Mouse (Mus musculus) embryonic facial prominence, embryonic 10.5 days (tissue): ENCODE data around the gene Angptl6. TPM values are rescaled to one million over a fixed set of nuclear protein-coding genes. Genes with fewer than 3 reads are reported as not detected.

Source experiments
- DNase-seq: peaks from one replicate; pipeline ENCODE4 v3.0.0-alpha.2; 2017; ENCODE audit warnings: low spot score
- H3K27ac ChIP-seq: fragments of 300-500 bp; sonication (generic); replicated peaks from 2 replicates; pipeline ENCODE4 v1.5.1; 2016; ENCODE audit warnings: mild to moderate bottlenecking
- H3K27me3 ChIP-seq: fragments of 300-500 bp; sonication (generic); replicated peaks from 2 replicates; pipeline ENCODE4 v1.6.1; 2016; ENCODE audit warnings: low read depth, mild to moderate bottlenecking; ENCODE audit not compliant: poor library complexity, severe bottlenecking
- H3K36me3 ChIP-seq: fragments of 300-500 bp; sonication (generic); replicated peaks from 2 replicates; pipeline ENCODE4 v1.6.1; 2016; ENCODE audit warnings: mild to moderate bottlenecking, moderate library complexity
- H3K4me1 ChIP-seq: fragments of 300-500 bp; sonication (generic); 2 replicates; pipeline ENCODE4 v1.6.1; 2016
- H3K4me3 ChIP-seq: fragments of 300-500 bp; sonication (generic); 2 replicates; pipeline ENCODE4 v1.5.1; 2016; ENCODE audit warnings: mild to moderate bottlenecking, moderate library complexity
- H3K9me3 ChIP-seq: fragments of 300-500 bp; sonication (generic); 2 replicates; pipeline ENCODE4 v1.6.1; 2016; ENCODE audit warnings: mild to moderate bottlenecking
- WGBS: fragments of 180-500 bp; shearing (Covaris S2); methylation state at CpG from one replicate; pipeline ENCODE4 v1.1.7; 2016; 5-methylcytosine and 5-hydroxymethylcytosine counted together
- polyA plus RNA-seq: library from polyadenylated mRNA; unstranded; fragments of >200 nt; fragmentation: Nextera tagmentation; extraction: Ambion mirVana; gene quantifications from 2 replicates; pipeline ENCODE4 v1.2.1, GENCODE M21; 2016

Gene Angptl6
- polyA plus RNA-seq, 1 experiment from 2014 or later = 3.2 TPM

DNA sequence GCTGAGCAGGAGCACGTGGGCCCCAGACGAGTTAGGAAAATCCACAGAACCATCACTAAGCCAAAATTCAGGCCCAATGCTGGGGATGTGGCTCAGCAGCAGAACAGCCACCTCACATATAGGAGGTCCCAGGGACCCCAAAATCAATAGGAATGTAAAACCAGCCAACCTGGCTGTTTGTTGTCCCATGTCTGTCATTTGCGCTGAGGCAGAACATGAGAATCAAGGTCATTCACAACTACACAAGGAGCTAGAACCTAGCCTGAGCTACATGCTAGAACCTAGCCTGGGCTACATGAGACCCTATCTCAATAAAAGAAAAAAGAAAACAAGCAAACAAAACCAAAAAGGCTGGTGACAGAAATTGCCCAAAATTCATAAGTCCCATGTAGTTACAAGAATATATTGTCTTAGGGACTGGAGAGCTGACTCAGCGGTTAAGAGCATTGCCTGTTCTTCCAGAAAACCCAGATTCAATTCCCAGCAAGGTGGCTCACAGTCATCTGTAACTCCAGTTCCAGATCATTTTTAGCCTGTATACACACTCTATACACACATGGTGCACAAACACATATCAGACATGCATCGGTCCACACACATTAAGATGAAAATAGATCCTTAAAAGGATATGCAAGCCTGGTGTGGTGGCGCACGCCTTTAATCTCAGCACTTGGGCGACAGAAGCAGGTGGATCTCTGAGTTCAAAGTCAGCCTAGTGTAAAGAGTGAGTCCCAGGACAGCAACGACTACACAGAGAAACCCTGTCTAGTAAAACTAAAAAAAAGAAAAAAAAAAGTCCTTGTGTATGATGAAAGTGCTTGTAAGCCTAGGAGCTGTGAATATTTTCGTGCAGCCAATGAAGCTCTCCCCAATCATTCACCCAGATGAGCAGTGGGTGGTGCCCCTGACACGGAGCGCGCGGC, 2.1 kb downstream of the Angptl6 start:
- no peak for DNase-seq
- H3K27me3 ChIP-seq = no peaks in the 10 kb centered on the region
- peaks cover 16% of the 10 kb centered on the region for H3K4me1 ChIP-seq
- 37% methylated on average over 14 of the region's 14 CpGs for WGBS
- H3K4me3 ChIP-seq = peak overlapping the region; percentile 59
- no peaks in the 10 kb centered on the region for H3K9me3 ChIP-seq
- H3K27ac ChIP-seq = peak overlapping the region; percentile 92; the same call in 1 of the 2 replicates
- no peaks in the 10 kb centered on the region for H3K36me3 ChIP-seq

DNA sequence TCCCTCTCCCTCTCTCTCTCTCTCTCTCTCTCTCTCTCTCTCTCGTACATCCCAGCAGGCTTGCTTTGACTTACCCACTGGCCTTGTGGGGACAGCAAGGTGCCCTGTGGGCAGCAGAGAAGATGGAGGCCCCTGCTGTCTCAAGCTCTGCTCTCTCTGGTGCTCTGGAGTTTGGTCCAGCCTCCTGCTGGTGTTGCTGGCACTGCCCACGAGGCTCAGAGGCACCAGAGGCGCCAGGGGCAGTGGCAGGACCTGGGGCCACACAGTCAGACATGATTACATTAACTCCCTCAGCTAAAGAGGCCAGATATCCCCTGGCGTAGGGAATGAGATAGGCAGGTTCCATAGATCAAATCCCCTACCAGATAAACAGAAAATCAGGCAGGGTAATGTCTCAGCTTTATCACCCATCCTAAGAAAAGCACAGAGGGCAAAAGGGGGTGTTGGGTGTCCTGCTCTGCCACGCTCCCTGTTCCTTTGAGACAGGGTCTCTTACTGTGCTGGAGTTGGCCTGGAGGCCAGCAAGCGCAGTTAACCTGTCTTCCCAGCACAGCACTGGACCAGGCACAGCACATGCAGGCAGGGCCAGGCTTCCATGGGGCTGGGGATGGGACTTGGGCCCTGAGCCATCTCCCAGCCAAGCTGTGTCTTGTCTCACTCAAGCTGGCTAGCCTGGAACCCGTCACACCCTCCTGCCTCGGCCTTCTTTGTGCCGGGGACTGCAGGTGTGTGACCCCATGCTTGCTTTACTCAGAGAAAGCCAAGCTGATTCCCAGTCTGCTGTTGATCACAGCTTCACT, 3.0 kb downstream of the Angptl6 start:
- DNase-seq = no peak

DNA sequence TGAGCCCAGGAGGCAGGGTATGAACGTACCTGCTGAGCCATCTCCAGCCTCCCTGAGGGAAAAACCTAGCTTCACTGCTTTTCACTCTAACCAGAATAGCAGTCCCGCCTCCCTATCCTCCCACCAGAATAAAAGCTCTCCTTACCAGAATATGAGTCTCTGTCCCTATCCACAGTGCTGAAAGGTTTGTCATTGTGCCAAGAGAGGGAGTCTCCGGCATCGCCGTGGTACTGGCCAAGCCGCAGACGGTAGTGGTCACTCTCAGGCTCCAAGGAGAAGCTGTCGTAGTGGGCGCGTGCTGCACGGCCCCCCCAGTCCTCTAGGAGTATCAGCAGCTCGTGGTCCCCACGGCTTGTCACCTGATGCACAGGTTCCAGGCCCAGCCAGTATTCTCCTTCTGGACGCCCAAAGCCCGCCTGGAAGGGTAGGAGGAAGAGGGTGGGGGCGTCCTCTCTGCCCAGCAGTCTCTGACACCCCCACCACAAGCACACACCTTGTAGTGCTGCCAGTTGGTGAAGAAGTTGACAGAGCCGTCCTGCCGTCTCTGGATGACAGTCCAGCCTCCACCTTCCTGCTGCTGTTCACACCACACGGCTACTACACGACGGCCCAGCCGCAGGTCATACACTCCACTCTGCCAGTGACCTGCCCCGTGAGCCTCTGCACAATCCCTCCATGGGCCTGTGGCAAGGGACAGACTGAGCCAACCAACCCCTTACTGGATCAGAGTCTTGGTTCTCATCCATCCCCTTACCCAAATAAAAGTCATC, 4.3 kb downstream of the Angptl6 start:
- Histone ChIP-seq H3K27ac (no peak overlapping the region), H3K27me3 (peaks cover 15% of the 10 kb centered on the region), H3K4me1 (peaks cover 16% of the 10 kb centered on the region), H3K36me3 (no peaks in the 10 kb centered on the region), H3K4me3 (no peak overlapping the region), H3K9me3 (no peaks in the 10 kb centered on the region)
- DNase-seq = no peak
- 73% methylated on average over 23 of the region's 23 CpGs for WGBS

More for the DNA sequence above, 3.0 kb downstream of the Angptl6 start:
- H3K27ac ChIP-seq = no peak overlapping the region
- H3K36me3 ChIP-seq = no peaks in the 10 kb centered on the region
- no peaks in the 10 kb centered on the region for H3K9me3 ChIP-seq
- H3K4me3 ChIP-seq = no peak overlapping the region; the same call in 1 of the 2 replicates
- WGBS = 70% methylated on average over 9 of the region's 9 CpGs
- peaks cover 16% of the 10 kb centered on the region for H3K4me1 ChIP-seq
- 0 out of 2 replicates have a peak, but pooled peaks cover 2% of the 10 kb centered on the region for H3K27me3 ChIP-seq

DNA sequence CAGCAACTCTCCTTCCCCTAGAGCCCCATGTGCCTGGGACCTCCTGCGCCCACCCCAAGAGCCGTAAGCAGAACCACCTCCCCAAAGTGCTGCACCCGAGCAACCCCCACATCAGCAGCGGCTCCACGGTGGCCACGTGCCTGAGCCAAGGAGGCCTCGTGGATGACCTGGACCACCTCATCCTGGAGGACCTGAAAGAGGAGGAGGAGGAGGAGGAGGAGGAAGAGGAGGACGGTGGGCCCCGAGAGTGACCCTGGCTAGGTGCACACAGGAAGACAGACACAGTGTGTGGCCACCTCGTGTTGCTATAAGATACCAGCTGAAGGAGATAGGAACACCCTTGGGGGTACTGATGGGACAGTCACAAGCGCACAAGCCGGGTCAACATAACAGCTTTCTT, 6.0 kb downstream of the Angptl6 start:
- H3K27ac ChIP-seq = no peak overlapping the region
- no peaks in the 10 kb centered on the region for H3K36me3 ChIP-seq
- peaks cover 32% of the 10 kb centered on the region for H3K27me3 ChIP-seq
- no peak for DNase-seq
- 91% methylated on average over 12 of the region's 12 CpGs for WGBS
- H3K4me3 ChIP-seq = no peak overlapping the region
- H3K4me1 ChIP-seq = peaks cover 19% of the 10 kb centered on the region
- H3K9me3 ChIP-seq = no peaks in the 10 kb centered on the region

DNA sequence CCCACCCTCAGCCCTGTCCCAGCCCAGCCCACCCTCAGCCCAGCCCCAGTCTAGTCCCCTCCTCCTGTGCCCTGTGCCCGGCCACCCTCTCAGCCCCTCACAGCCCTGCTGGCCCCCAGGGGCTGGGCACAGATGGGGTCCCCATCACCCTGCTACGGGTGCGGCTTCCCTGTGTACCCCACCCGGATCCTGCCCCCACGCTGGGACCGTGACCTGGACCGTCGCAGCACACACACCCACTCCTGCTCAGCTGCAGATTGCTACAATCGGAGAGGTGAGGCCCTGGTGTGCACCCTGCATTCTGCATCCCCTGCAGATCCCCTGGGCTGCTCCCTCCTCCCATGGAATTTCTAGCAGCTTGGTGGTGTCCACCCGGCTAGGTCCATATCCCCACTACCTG, 6.5 kb downstream of the Angptl6 start:
- Histone ChIP-seq H3K9me3 (no peaks in the 10 kb centered on the region), H3K4me3 (no peak overlapping the region), H3K4me1 (peaks cover 19% of the 10 kb centered on the region), H3K27me3 (peaks cover 37% of the 10 kb centered on the region), H3K27ac (no peak overlapping the region), H3K36me3 (no peaks in the 10 kb centered on the region)
- DNase-seq = no peak
- WGBS = 89% methylated on average over 10 of the region's 10 CpGs

DNA sequence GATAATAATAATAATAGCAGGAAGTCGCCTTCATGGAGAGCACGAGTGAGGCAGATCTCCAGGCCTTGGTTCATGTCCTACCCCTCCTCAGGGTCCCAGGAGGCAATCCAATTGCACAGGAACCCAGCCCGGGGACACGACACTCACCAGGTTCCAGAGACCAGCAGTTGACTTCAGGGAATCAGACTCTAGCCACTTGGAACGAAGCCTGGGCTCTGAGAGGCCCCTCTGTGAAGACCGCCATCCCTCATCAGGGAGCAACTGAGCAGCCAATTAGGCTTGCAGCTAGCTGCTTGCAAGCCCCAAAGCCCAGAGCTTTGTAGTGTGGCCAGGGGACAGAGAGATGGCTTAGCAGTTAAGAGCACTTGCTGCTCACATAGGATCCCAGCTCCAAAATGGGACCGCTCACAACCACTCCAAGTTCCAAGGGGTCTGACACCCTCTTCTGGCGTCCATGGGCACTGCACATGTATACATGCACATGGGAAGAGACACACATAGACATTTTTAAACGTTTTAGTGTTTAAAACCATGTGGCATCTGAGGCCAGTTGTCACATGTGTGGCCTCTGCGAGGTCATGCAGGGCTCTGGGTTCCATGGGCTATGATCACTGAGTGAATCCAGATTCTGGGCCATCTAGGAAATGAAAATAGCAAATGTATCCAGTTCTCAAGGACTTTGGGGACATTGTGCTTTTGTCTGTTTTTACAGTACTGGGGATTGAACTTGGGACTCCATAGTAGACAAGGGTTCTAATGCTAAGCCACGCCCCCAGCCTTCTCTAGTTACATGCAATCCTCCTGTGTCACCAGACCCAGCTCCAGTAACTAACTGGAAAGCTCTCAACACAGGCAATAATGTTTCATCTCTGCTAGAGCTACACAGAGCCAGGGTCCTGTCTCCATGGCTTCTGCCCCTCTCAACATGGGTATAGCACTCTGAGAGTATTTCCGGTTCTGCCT, 9.0 kb downstream of the Angptl6 start:
- peaks cover 60% of the 10 kb centered on the region for H3K27me3 ChIP-seq

DNA sequence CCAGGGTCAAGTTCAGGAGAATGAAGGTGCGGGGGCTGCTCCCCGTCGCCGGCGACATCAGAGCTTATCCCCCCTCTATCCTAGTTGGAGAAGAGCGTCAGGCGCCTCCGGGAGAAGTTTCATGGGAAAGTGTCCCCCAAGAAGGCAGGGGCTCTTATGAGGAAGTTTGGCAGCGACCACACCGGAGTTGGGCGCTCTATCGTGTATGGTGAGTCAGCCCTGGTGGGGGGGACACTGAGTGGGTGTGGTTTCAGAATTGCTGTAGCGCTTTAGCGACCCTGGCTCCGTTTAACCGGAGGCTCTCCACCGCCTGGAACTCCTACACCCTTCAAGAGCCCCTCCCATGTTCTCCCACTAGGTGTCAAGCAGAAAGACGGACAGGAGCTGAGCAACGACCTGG, 10.3 kb downstream of the Angptl6 start:
- peaks cover 10% of the 10 kb centered on the region for H3K4me1 ChIP-seq
- peak overlapping the region; percentile 51 for H3K4me3 ChIP-seq
- H3K27me3 ChIP-seq = peaks cover 60% of the 10 kb centered on the region
- no peaks in the 10 kb centered on the region for H3K36me3 ChIP-seq
- WGBS = 5% methylated on average over 19 of the region's 19 CpGs
- no peaks in the 10 kb centered on the region for H3K9me3 ChIP-seq
- no peak overlapping the region for H3K27ac ChIP-seq
- no peak for DNase-seq

More for the DNA sequence above, 9.0 kb downstream of the Angptl6 start:
- Histone ChIP-seq H3K4me1 (peaks cover 10% of the 10 kb centered on the region), H3K4me3 (no peak overlapping the region), H3K36me3 (no peaks in the 10 kb centered on the region), H3K27ac (no peak overlapping the region), H3K9me3 (no peaks in the 10 kb centered on the region)
- 75% methylated on average over 12 of the region's 12 CpGs for WGBS
- DNase-seq = no peak

DNA sequence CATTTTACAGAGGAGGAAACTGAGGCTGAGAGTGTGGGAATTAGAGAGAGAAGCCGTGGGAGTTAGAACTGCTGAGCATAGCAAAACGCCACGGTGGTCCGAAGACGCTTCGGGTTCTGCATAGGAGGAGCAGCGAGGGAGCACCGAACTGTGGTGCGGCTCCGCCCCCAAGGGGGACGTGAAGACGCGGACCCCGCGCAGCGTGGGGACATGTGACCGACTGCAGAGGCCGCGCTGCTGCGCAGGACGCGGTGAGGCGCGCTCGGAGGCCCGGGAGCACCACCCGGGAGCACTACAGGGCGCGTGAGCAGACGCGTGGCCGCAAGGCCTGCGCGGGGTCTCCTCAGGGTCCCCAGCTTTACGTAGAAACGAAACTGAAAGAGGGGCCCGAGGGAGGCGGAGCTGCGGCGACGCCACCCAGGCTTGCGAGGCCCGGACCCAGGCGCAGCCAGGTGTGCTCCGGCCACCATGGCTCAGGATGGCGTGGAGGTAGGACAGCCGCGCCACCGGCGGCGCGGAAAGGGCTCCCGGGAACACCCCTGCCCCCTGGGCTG, 11.0 kb downstream of the Angptl6 start, which contains the start of gene A230050P20Rik:
A230050P20Rik (plus strand) TSS at position 195 of the 554 bp plus-strand sequence.
- Histone ChIP-seq H3K36me3 (no peaks in the 10 kb centered on the region), H3K9me3 (no peaks in the 10 kb centered on the region), H3K4me3 (peak within 1 kb of the TSS; percentile 51), H3K27me3 (peaks cover 60% of the 10 kb centered on the region), H3K27ac (no peak within 1 kb of the TSS), H3K4me1 (peaks cover 10% of the 10 kb centered on the region)
- peak; percentile 32 for DNase-seq
- 10% methylated on average over 53 of the region's 53 CpGs for WGBS

DNA sequence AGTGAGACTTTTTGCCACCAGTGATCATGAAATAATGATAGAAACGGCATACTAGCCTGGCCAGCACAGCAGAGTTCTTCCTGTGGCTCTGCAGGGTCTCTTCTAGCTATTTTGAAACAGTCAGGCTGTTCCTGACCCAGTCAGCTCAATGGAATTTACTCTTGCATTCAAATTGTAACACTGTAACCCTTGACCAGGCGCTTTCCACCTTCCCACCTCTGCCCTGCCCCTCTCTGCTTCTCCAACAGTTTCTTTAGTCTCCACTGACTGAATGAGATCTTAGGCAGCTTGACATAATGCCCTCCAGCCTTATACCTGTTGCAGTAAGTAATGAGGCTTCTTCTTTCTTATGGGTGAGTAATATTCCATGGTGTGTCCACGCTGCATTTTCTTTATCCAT, 12.6 kb downstream of the Angptl6 start:
- DNase-seq = no peak
- Histone ChIP-seq H3K36me3 (no peaks in the 10 kb centered on the region), H3K9me3 (no peaks in the 10 kb centered on the region), H3K27me3 (peaks cover 60% of the 10 kb centered on the region), H3K4me1 (peaks cover 10% of the 10 kb centered on the region), H3K4me3 (no peak overlapping the region), H3K27ac (no peak overlapping the region)
- 66% methylated on average over 3 of the region's 3 CpGs for WGBS

DNA sequence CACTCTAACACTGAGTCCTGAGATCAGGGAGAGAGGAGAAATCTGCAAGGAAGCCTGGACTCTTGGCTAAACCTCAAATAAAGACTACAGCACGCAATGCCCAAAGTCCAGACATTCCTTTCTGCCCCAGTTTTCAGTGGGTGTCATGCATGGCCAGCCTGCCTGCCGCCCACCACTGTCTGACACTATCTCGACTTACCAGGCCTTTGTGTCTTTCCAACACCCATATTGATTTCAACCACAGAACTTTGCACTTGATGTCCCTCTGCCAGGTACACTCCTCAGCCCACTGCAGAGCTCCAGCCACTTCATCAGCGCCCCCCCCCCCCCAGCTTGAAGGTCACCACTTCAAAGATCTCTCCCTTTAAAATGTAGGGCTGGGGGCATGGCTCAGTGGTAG, 17.3 kb downstream of the Angptl6 start:
- no peaks in the 10 kb centered on the region for H3K4me1 ChIP-seq
- H3K27me3 ChIP-seq = peaks cover 15% of the 10 kb centered on the region
- no peak for DNase-seq
- no peaks in the 10 kb centered on the region for H3K9me3 ChIP-seq
- H3K36me3 ChIP-seq = no peaks in the 10 kb centered on the region
- no peak overlapping the region for H3K27ac ChIP-seq
- WGBS = 59% methylated on average over 4 of the region's 4 CpGs
- H3K4me3 ChIP-seq = no peak overlapping the region

DNA sequence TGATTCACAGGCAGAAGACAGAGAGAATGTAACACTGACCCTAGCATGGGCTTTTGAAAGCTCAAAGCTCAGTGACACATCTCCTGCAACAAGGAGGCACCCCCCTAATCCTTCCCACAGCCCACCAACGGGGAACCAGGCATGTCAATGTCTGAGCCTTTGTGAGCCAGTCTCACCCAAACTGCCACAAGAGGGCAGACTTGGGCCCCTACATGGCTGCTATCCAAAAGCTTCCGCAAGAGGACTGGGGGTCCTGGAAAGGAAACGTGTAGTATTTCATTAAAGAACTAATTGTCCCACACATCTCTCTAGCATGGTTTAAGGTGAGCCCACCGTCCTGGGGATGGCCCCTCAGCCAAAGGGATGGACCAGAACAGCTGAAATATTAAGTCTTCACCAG, 17.7 kb downstream of the Angptl6 start:
- Histone ChIP-seq H3K4me1 (no peaks in the 10 kb centered on the region), H3K27ac (no peak overlapping the region), H3K36me3 (no peaks in the 10 kb centered on the region), H3K9me3 (no peaks in the 10 kb centered on the region), H3K27me3 (peaks cover 11% of the 10 kb centered on the region), H3K4me3 (no peak overlapping the region)
- DNase-seq = peak; percentile 57
- WGBS = 11% methylated on average over 4 of the region's 4 CpGs
